Mouse (Mus musculus) cerebellum, adult 11-12 months (tissue): ENCODE results near the gene Apba2.

Experiments
- DNase-seq: peaks from one replicate; pipeline ENCODE4 v3.0.0; 2022

Apba2 gene

GRCm38 (mm10) chr7:64533374-64533773, 31.9 kb downstream of the Apba2 start:
- DNase-seq = no peak

- DNase-seq = no peak
Observed at GRCm38 (mm10) chr7:64535269-64535668, 33.8 kb downstream of the Apba2 start.

- no peak for DNase-seq
Observed at GRCm38 (mm10) chr7:64539450-64540148, 38.1 kb downstream of the Apba2 start.

- DNase-seq = peak; percentile 59
Observed at GRCm38 (mm10) chr7:64546801-64547200, 45.3 kb downstream of the Apba2 start.

- peak; percentile 55 for DNase-seq
Observed at GRCm38 (mm10) chr7:64550856-64551255, 49.4 kb downstream of the Apba2 start.

GRCm38 (mm10) chr7:64552523-64553190, 51.2 kb downstream of the Apba2 start:
- DNase-seq = peak; percentile 16

GRCm38 (mm10) chr7:64561711-64562498, 60.4 kb downstream of the Apba2 start:
- peak; percentile 55 for DNase-seq

- DNase-seq = peak; percentile 48
Observed at GRCm38 (mm10) chr7:64564891-64565571, 63.5 kb downstream of the Apba2 start.

- DNase-seq = peak; percentile 48
Observed at GRCm38 (mm10) chr7:64566371-64567243, 65.1 kb downstream of the Apba2 start.

- DNase-seq = peak; percentile 85
Observed at GRCm38 (mm10) chr7:64568722-64569121, 67.2 kb downstream of the Apba2 start.

- DNase-seq = no peak
Observed at GRCm38 (mm10) chr7:64569676-64570075, 68.2 kb downstream of the Apba2 start.

GRCm38 (mm10) chr7:64570914-64571313, 69.4 kb downstream of the Apba2 start:
- no peak for DNase-seq

- DNase-seq = no peak
Observed at GRCm38 (mm10) chr7:64574144-64574543, 72.6 kb downstream of the Apba2 start.

GRCm38 (mm10) chr7:64576519-64576951, 75.0 kb downstream of the Apba2 start:
- no peak for DNase-seq

GRCm38 (mm10) chr7:64578176-64578575, 76.7 kb downstream of the Apba2 start:
- peak; percentile 65 for DNase-seq

GRCm38 (mm10) chr7:64579887-64580286, 78.4 kb downstream of the Apba2 start:
- DNase-seq = no peak

- no peak for DNase-seq
Observed at GRCm38 (mm10) chr7:64580293-64580692, 78.8 kb downstream of the Apba2 start.

- no peak for DNase-seq
Observed at GRCm38 (mm10) chr7:64582358-64582757, 80.9 kb downstream of the Apba2 start.

- DNase-seq = no peak
Observed at GRCm38 (mm10) chr7:64583670-64584121, 82.2 kb downstream of the Apba2 start.

GRCm38 (mm10) chr7:64586133-64586532, 84.6 kb downstream of the Apba2 start:
- DNase-seq = no peak

- DNase-seq = no peak
Observed at GRCm38 (mm10) chr7:64586571-64586970, 85.1 kb downstream of the Apba2 start.
